Mouse (Mus musculus): ENCODE measurements around the gene Sbds. TPM values are rescaled to one million over a fixed set of nuclear protein-coding genes. Genes with fewer than 3 reads are reported as not detected.
"Not testable (repeated sequence)": the region's sequence is repeated elsewhere in the genome, so short reads cannot be mapped to it uniquely, and the experiment has no call there.

Sbds gene
- polyA plus RNA-seq, 1 experiment from 2014 or later, result 70.5 TPM

GRCm38 (mm10) chr5:130255799-130256525, 632 bp upstream of the Sbds start:
- not testable (repeated sequence) for H3K27me3 ChIP-seq; H3K27ac ChIP-seq (replicated peaks); H3K9me3 ChIP-seq
- Histone ChIP-seq H3K4me1 (peaks cover 20% of the 10 kb centered on the region), H3K36me3 (peaks cover 23% of the 10 kb centered on the region), H3K4me3 (peak overlapping the region; percentile 73), H3K9ac (replicated peaks) (peak overlapping the region; percentile 44), H3K4me2 (replicated peaks) (peak overlapping the region; percentile 77)
- 34% methylated on average over 20 of the region's 20 CpGs for WGBS
- ATAC-seq (ENCODE audit: low FRiP score, low read depth), result 0 out of 2 replicates have a peak, but pooled peaks have one; percentile 1

GRCm38 (mm10) chr5:130254164-130255016, 940 bp downstream of the Sbds start:
- Histone ChIP-seq H3K36me3 (peaks cover 38% of the 10 kb centered on the region), H3K9me3 (no peaks in the 10 kb centered on the region), H3K9ac (replicated peaks) (peak overlapping the region; percentile 87), H3K27ac (replicated peaks) (peak overlapping the region; percentile 81), H3K27me3 (no peaks in the 10 kb centered on the region), H3K4me2 (replicated peaks) (peak overlapping the region; percentile 77), H3K4me1 (peaks cover 20% of the 10 kb centered on the region), H3K4me3 (peak overlapping the region; percentile 73)
- 22% methylated on average over 19 of the region's 19 CpGs for whole genome bisulfite sequencing
- ATAC-seq (ENCODE audit: low FRiP score, low read depth), result 0 out of 2 replicates have a peak, but pooled peaks have one; percentile 10

DNA sequence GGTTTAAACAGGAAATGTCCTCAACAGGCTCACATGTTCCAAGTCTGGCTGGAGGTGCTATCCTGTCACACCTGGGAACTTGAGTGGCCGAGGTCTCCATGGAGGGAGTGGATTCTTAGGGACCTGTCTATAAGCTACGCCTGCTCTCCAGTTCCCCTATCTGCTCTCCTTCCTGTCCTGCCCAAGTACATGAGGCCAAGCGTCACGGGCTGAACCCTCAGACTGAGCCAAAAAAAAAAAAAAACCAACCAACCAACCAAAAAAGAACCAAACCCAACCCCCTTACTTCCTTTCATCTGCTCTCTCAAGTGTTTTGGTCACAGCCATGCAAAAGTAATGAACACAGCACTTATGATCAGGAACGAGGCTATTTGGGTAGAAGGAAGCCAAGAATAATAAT, 7.5 kb downstream of the Sbds start:
- H3K9me3 ChIP-seq, result no peaks in the 10 kb centered on the region
- H3K4me2 ChIP-seq (replicated peaks), result no peak overlapping the region
- peaks cover 90% of the 10 kb centered on the region for H3K36me3 ChIP-seq
- H3K4me1 ChIP-seq, result no peaks in the 10 kb centered on the region
- no peak for ATAC-seq (ENCODE audit: low FRiP score, low read depth)
- H3K4me3 ChIP-seq, result no peak overlapping the region
- 83% methylated on average over 5 of the region's 5 CpGs for WGBS
- H3K27me3 ChIP-seq, result no peaks in the 10 kb centered on the region
- H3K9ac ChIP-seq (replicated peaks), result no peak overlapping the region
- no peak overlapping the region for H3K27ac ChIP-seq (replicated peaks)

DNA sequence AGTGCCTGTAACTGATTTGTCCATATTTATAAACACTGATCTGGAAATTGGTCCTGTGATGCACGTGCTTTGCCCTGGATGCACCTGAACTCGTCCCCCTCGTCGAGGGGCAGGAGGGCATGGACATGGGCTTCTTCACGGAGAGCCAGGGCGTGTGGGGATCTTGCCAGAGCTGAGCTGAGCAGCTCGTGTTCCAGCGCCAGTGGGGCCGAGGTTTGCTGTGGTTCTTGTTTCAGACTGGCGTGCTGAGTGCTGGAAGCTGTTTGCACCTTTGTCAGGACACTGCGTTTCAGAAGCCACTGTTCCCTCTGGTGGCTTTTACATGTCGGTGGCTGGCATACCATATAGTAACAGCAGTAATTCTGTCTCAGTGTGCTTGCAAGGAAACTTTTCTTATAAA, 13.9 kb downstream of the Sbds start:
- no peak overlapping the region for H3K4me2 ChIP-seq (replicated peaks)
- no peak overlapping the region for H3K9ac ChIP-seq (replicated peaks)
- ATAC-seq (ENCODE audit: low FRiP score, low read depth), result no peak
- no peaks in the 10 kb centered on the region for H3K4me1 ChIP-seq
- no peak overlapping the region for H3K27ac ChIP-seq (replicated peaks)
- H3K27me3 ChIP-seq, result no peaks in the 10 kb centered on the region
- H3K9me3 ChIP-seq, result no peaks in the 10 kb centered on the region
- H3K4me3 ChIP-seq, result no peak overlapping the region
- 95% methylated on average over 12 of the region's 12 CpGs for WGBS
- H3K36me3 ChIP-seq, result peaks cover 95% of the 10 kb centered on the region

GRCm38 (mm10) chr5:130239856-130240255, 15.5 kb downstream of the Sbds start:
- no peaks in the 10 kb centered on the region for H3K9me3 ChIP-seq
- H3K4me1 ChIP-seq, result no peaks in the 10 kb centered on the region
- H3K4me3 ChIP-seq, result no peak overlapping the region
- WGBS, result 100% methylated on average over 2 of the region's 2 CpGs
- no peak overlapping the region for H3K27ac ChIP-seq (replicated peaks)
- no peak for ATAC-seq (ENCODE audit: low FRiP score, low read depth)
- peaks cover 96% of the 10 kb centered on the region for H3K36me3 ChIP-seq
- H3K9ac ChIP-seq (replicated peaks), result no peak overlapping the region
- H3K27me3 ChIP-seq, result no peaks in the 10 kb centered on the region
- H3K4me2 ChIP-seq (replicated peaks), result no peak overlapping the region

GRCm38 (mm10) chr5:130239236-130239635, 16.1 kb downstream of the Sbds start:
- Histone ChIP-seq H3K27ac (replicated peaks) (no peak overlapping the region), H3K4me1 (no peaks in the 10 kb centered on the region), H3K9ac (replicated peaks) (no peak overlapping the region), H3K4me3 (no peak overlapping the region), H3K4me2 (replicated peaks) (no peak overlapping the region), H3K27me3 (no peaks in the 10 kb centered on the region), H3K36me3 (peaks cover 96% of the 10 kb centered on the region), H3K9me3 (no peaks in the 10 kb centered on the region)
- WGBS, result 90% methylated on average over 7 of the region's 7 CpGs
- ATAC-seq (ENCODE audit: low FRiP score, low read depth), result no peak

DNA sequence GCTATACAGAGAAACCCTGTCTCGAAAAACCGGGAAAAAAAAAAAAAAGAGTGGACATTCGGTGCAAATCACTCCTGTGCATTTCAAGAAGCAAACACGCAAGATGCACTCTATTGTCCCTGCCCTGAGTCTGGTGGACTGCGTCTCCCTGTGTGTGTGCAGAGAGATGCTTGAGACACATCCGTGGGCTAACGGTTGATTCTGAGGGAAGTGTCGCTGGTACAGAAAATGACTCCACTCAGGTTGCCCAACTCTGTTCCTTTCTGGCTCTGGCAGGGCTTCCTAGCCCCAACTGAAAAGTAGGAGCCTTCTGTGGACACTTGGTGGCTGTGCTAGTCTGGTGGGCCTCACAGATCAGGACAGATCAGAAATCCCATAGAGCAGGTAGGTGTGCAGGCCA, 19.0 kb downstream of the Sbds start:
- no peaks in the 10 kb centered on the region for H3K9me3 ChIP-seq
- 92% methylated on average over 8 of the region's 8 CpGs for WGBS
- H3K36me3 ChIP-seq, result peaks cover 96% of the 10 kb centered on the region
- no peaks in the 10 kb centered on the region for H3K4me1 ChIP-seq
- no peak overlapping the region for H3K4me2 ChIP-seq (replicated peaks)
- no peak overlapping the region for H3K9ac ChIP-seq (replicated peaks)
- no peak overlapping the region for H3K27ac ChIP-seq (replicated peaks)
- H3K4me3 ChIP-seq, result no peak overlapping the region
- no peaks in the 10 kb centered on the region for H3K27me3 ChIP-seq
- no peak for ATAC-seq (ENCODE audit: low FRiP score, low read depth)

GRCm38 (mm10) chr5:130228120-130228519, 27.2 kb downstream of the Sbds start:
- 85% methylated on average over 4 of the region's 4 CpGs for WGBS
- no peak for ATAC-seq (ENCODE audit: low FRiP score, low read depth)
- no peak overlapping the region for H3K9ac ChIP-seq (replicated peaks)
- H3K4me3 ChIP-seq, result no peak overlapping the region
- peaks cover 37% of the 10 kb centered on the region for H3K36me3 ChIP-seq
- no peaks in the 10 kb centered on the region for H3K9me3 ChIP-seq
- H3K27me3 ChIP-seq, result no peaks in the 10 kb centered on the region
- no peak overlapping the region for H3K4me2 ChIP-seq (replicated peaks)
- no peak overlapping the region for H3K27ac ChIP-seq (replicated peaks)
- peaks cover 7% of the 10 kb centered on the region for H3K4me1 ChIP-seq

DNA sequence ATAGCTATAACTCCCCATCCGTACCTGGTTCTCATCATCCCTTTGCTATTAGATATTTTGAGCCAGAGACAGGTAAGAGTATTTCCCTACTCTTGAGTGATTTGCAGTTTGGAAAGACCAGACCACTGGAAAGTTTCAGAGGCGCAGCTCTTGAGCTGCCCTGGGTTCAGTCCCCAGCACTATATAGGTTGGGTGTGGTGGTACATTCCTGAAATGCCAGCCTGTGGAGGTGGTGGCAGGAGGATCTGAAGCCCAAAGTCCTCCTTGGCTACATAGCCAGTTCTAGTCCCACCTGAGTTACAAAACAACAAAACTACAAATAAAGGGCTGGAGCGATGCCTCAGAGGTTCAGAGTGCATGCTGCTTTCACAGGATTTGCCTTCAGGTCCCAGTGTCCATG, 28.5 kb downstream of the Sbds start:
- Histone ChIP-seq H3K36me3 (peaks cover 24% of the 10 kb centered on the region), H3K4me3 (no peak overlapping the region), H3K9ac (replicated peaks) (no peak overlapping the region), H3K9me3 (no peaks in the 10 kb centered on the region), H3K27ac (replicated peaks) (no peak overlapping the region), H3K4me1 (peaks cover 11% of the 10 kb centered on the region), H3K27me3 (no peaks in the 10 kb centered on the region), H3K4me2 (replicated peaks) (no peak overlapping the region)
- WGBS, result 92% methylated on average over 3 of the region's 3 CpGs
- ATAC-seq (ENCODE audit: low FRiP score, low read depth), result no peak

- peak overlapping the region; percentile 97 for H3K9ac ChIP-seq (replicated peaks)
- H3K9me3 ChIP-seq, result peaks cover 7% of the 10 kb centered on the region; the same call in 1 of the 2 replicates
- H3K27me3 ChIP-seq, result no peaks in the 10 kb centered on the region
- under 1% methylated on average over 83 of the region's 88 CpGs for WGBS
- peak overlapping the region; percentile 100 for H3K4me3 ChIP-seq
- no peaks in the 10 kb centered on the region for H3K36me3 ChIP-seq
- H3K4me2 ChIP-seq (replicated peaks), result peak overlapping the region; percentile 72
- peaks cover 18% of the 10 kb centered on the region for H3K4me1 ChIP-seq
- peak; percentile 86 for ATAC-seq (ENCODE audit: low FRiP score, low read depth)
- peak overlapping the region; percentile 84 for H3K27ac ChIP-seq (replicated peaks)
Observed at GRCm38 (mm10) chr5:130222146-130223004, 33.0 kb downstream of the Sbds start.

GRCm38 (mm10) chr5:130221760-130222145, 33.6 kb downstream of the Sbds start:
- Histone ChIP-seq H3K9ac (replicated peaks) (peak overlapping the region; percentile 97), H3K27me3 (no peaks in the 10 kb centered on the region), H3K4me3 (peak overlapping the region; percentile 100), H3K9me3 (peaks cover 7% of the 10 kb centered on the region; the same call in 1 of the 2 replicates), H3K4me1 (peaks cover 18% of the 10 kb centered on the region), H3K4me2 (replicated peaks) (peak overlapping the region; percentile 72), H3K36me3 (no peaks in the 10 kb centered on the region), H3K27ac (replicated peaks) (peak overlapping the region; percentile 84)
- 1% methylated on average over 10 of the region's 10 CpGs for WGBS
- peak; percentile 61 for ATAC-seq (ENCODE audit: low FRiP score, low read depth)
